Mouse (Mus musculus) spleen, postnatal 10 days (tissue): Measurements from ENCODE around the gene Mydgf.

Source experiments
- DNase-seq, 2 experiments: peaks; one replicate each; pipeline ENCODE4 v3.0.0; 2021 to 2022; ENCODE audit warnings: low spot score in 2 of 2

Gene Mydgf

GRCm38 (mm10) chr17:56141702-56142605 is 41.8 kb downstream of the Mydgf start:
- DNase-seq: peak in 1 of 2 experiments; percentile 56

- peak in 1 of 2 experiments; percentile 68 for DNase-seq
Measured at GRCm38 (mm10) chr17:56139858-56140595, 43.7 kb downstream of the Mydgf start, which contains the start of gene Sema6b. TSS of gene Sema6b (minus strand) at chr17:56140343.

- no peak for DNase-seq
Measured at GRCm38 (mm10) chr17:56139355-56139754, 44.4 kb downstream of the Mydgf start.

GRCm38 (mm10) chr17:56137839-56138613 is 45.7 kb downstream of the Mydgf start:
- no peak for DNase-seq

- DNase-seq: no peak
Measured at GRCm38 (mm10) chr17:56136558-56136957, 47.2 kb downstream of the Mydgf start.

- DNase-seq: peak; percentile 67 to 87
Measured at GRCm38 (mm10) chr17:56134463-56134971, 49.2 kb downstream of the Mydgf start.

DNA sequence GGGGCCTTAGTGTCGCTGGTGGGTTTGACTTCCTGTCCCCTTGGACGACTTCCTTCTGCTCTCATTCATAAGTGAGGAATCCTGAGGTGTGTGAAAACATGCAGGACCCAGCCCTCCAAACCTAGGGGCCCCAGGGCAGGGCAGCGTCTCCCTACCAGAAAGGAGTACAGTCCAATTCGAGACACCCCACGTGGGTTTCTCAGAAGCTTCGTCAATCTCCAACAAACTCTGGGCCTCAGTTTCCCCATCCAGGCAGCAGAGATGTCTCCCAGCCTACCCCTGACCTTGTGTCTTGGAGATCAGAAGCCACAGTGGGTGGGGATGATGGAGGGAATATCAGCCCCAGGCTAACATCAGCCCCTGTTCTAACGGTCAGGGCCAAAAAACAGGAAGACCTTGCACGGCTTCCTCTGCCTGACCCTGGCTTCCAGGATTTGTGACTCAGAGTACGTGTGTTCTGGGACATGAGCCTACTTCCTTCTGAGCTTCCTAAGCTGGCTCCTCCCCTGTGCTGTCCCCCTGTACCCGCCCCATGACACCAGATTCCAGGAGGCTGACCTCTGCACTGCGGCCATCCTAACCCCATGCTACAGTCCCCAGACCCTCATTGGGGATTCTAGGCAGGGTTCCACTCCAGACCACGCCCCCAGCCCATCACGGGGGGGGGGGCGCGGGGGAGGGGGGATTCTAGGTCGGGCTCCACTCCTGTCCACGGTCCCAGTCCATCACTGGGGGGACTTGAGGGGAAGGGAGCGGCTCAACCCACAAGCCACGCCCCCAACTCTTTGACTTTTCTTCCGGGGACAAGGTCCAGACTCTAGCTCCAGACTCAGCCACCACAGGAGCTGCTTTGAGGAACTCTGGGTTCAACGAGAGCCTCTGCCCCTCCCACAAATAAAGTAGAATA is 50.0 kb downstream of the Mydgf start:
- DNase-seq: no peak

DNA sequence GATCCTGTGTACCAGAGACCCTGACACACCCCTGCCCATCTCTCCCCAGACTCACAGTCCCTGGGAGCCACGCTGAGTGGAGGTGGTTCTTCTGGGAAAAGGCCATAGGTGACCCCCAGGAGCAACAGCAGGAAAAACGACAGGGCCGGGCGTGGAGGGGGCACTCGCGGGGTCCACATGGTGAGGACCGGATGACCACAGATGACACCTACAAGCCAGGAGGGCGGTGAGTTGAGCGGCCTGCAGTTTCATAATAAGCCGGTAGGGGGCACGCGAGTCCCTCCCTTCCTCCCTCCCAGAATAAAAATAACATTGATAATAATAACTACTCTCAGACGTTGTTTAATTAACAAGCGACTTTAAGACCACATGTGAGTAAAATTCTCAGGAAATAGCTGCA is 51.1 kb downstream of the Mydgf start:
- peak; percentile 66 to 83 for DNase-seq

DNA sequence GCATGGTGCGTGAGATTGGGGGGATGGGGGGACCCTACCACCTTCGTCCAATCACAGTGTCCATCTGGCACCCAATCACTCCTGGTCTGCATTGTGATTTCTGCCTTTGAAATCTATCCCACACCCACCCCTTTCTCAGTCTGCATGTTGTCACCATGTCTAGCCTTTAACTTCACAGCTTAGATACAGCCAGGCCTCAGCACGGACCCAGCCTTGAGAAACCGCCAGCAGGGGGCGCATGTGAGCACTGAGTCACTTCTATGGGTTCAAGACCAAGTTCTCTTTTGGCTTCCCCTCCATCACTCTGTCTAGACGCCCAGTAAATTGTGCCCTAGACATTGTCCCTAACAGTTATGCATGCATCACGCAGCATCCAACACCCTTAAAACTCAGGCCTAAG is 51.9 kb downstream of the Mydgf start:
- peak; percentile 75 to 88 for DNase-seq

GRCm38 (mm10) chr17:56131136-56131535 is 52.6 kb downstream of the Mydgf start:
- DNase-seq: no peak

DNA sequence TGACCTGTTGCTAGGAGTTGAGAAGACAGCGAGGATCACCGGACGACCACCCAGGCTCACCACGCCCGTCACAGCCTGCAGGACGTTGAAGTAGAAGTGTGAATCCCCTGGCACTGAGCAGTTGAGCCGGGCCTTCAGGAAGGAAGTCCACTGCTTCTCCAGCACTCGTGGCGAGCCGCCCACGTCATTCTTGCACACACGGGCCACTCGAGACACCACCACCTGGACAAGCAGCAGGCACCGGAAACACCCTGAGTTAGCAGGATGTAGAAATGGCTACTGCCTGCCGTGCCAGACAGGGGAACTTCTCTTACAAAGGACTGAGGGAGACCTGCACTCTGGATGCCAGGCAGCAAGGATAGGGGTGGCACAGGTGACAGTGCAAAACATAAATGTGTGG is 55.5 kb downstream of the Mydgf start:
- DNase-seq: no peak

GRCm38 (mm10) chr17:56126175-56126574 is 57.5 kb downstream of the Mydgf start:
- no peak for DNase-seq
